Mouse (Mus musculus): ENCODE results near the gene Plcb1. TPM values are rescaled to one million over a fixed set of nuclear protein-coding genes. Genes with fewer than 3 reads are reported as not detected.

Gene Plcb1
- polyA plus RNA-seq, 1 experiment from 2014 or later: 10.9 TPM

DNA sequence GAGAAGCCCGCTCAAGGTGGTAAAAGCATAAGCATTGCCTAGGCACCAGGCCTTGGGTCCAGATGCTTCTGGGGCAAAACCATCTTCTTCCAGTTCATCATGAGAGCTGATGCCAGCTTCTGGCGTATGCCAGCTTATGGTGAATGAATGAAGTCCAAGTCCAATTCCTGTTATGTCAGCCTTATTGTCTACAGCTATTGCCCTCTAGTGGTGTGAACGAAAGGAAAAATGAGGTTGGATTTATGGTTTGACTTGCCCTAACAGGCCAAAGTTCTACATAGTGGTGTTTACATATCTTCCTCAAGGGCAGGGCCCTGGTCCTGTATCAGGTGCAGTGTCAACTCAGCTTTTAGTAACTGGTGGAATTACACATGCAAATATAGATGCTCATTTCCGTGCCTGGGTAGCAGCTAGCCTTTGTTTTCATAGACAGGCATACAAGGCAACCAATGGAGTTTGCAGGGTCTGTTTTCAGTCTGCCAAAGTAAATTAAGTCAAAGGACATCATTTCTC, 138.3 kb downstream of the Plcb1 start:
- no peak overlapping the region for H3K4me3 ChIP-seq (replicated peaks)
- no peak overlapping the region for H3K27ac ChIP-seq
- H3K4me2 ChIP-seq (replicated peaks): no peak overlapping the region
- no peaks in the 10 kb centered on the region for H3K9me3 ChIP-seq
- ATAC-seq: peak; percentile 66; the same call in 1 of the 2 replicates
- no peaks in the 10 kb centered on the region for H3K4me1 ChIP-seq (replicated peaks)
- WGBS: 87% methylated on average over 4 of the region's 4 CpGs
- H3K9ac ChIP-seq: no peak overlapping the region
- H3K27me3 ChIP-seq (replicated peaks): no peaks in the 10 kb centered on the region
- no peaks in the 10 kb centered on the region for H3K36me3 ChIP-seq

DNA sequence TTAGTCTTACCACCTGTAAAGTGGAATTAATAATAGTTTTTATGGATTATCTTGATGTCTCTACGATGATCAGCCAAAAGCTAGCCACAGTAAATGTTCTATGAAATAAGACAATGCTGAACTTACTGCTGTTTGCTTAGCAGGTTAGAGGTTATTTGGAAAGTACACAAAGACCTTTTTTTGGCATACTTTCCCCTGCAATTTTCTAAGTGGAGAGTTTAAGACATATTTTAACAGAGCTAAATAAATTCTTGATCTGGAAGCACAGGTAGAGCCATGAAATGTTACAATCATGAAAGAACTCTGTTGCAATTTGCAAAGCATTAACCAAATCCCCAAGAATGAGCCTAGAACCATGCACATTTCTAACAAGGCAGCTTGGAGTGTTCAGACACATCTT, 140.4 kb downstream of the Plcb1 start:
- 60% methylated on average over 1 of the region's 1 CpGs for WGBS
- ATAC-seq: no peak
- H3K4me1 ChIP-seq (replicated peaks): no peaks in the 10 kb centered on the region
- no peak overlapping the region for H3K4me2 ChIP-seq (replicated peaks)
- H3K27me3 ChIP-seq (replicated peaks): no peaks in the 10 kb centered on the region
- H3K27ac ChIP-seq: no peak overlapping the region
- H3K9ac ChIP-seq: no peak overlapping the region
- no peaks in the 10 kb centered on the region for H3K9me3 ChIP-seq
- no peaks in the 10 kb centered on the region for H3K36me3 ChIP-seq
- no peak overlapping the region for H3K4me3 ChIP-seq (replicated peaks)

DNA sequence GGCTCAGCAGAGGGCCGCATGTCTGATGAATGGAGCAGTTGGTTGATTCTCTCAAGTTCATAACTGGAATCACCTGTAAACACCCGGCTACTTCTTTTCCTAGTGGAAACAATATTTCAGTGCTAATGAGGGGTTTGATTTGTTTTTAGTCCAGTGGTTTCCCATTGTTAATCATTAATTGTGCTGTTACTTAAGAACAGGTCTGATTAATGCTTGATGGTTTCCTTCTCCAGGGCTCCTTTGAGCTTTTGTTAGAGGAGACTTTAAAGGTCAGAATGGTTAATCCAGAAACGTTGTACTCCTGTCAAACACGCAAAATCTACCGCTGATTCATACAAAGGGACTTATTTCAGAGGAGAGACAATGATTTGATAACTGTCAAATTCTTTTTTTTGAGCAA, 141.2 kb downstream of the Plcb1 start:
- no peak overlapping the region for H3K4me2 ChIP-seq (replicated peaks)
- 51% methylated on average over 5 of the region's 5 CpGs for WGBS

GRCm38 (mm10) chr2:134929452-134929851, 143.6 kb downstream of the Plcb1 start:
- Histone ChIP-seq H3K4me3 (replicated peaks) (no peak overlapping the region), H3K9me3 (no peaks in the 10 kb centered on the region), H3K4me1 (replicated peaks) (no peaks in the 10 kb centered on the region), H3K36me3 (no peaks in the 10 kb centered on the region), H3K4me2 (replicated peaks) (no peak overlapping the region), H3K27ac (no peak overlapping the region), H3K9ac (no peak overlapping the region), H3K27me3 (replicated peaks) (no peaks in the 10 kb centered on the region)
- no peak for ATAC-seq

More for the DNA sequence above, 141.2 kb downstream of the Plcb1 start:
- Histone ChIP-seq H3K27me3 (replicated peaks) (no peaks in the 10 kb centered on the region), H3K4me1 (replicated peaks) (no peaks in the 10 kb centered on the region), H3K9ac (no peak overlapping the region), H3K36me3 (no peaks in the 10 kb centered on the region), H3K27ac (no peak overlapping the region), H3K9me3 (no peaks in the 10 kb centered on the region), H3K4me3 (replicated peaks) (no peak overlapping the region)
- ATAC-seq: 0 out of 2 replicates have a peak, but pooled peaks have one; percentile 39

DNA sequence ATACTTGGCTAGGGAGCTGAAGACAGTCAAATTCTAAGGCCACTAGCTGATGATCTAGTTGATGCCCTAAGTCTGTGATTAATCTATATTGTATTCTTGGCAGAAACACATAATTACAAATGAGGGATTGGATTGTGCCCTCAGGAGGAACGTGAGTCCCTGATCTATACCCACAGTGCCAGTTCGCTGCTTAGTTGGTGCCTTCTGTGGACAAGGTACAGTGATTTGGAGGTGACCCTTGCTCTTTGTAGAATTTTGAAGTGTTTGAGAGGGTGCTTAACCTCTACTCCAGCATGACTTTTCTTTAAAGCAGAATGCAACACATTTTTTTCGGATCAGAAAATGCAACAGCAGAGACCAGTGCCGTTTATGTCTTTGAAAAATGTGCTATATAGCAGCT, 145.1 kb downstream of the Plcb1 start:
- no peak overlapping the region for H3K4me2 ChIP-seq (replicated peaks)
- H3K9me3 ChIP-seq: no peaks in the 10 kb centered on the region
- no peaks in the 10 kb centered on the region for H3K4me1 ChIP-seq (replicated peaks)
- H3K36me3 ChIP-seq: no peaks in the 10 kb centered on the region
- H3K9ac ChIP-seq: no peak overlapping the region
- WGBS: 64% methylated on average over 4 of the region's 4 CpGs
- no peak for ATAC-seq
- H3K27ac ChIP-seq: no peak overlapping the region
- no peak overlapping the region for H3K4me3 ChIP-seq (replicated peaks)
- H3K27me3 ChIP-seq (replicated peaks): no peaks in the 10 kb centered on the region

DNA sequence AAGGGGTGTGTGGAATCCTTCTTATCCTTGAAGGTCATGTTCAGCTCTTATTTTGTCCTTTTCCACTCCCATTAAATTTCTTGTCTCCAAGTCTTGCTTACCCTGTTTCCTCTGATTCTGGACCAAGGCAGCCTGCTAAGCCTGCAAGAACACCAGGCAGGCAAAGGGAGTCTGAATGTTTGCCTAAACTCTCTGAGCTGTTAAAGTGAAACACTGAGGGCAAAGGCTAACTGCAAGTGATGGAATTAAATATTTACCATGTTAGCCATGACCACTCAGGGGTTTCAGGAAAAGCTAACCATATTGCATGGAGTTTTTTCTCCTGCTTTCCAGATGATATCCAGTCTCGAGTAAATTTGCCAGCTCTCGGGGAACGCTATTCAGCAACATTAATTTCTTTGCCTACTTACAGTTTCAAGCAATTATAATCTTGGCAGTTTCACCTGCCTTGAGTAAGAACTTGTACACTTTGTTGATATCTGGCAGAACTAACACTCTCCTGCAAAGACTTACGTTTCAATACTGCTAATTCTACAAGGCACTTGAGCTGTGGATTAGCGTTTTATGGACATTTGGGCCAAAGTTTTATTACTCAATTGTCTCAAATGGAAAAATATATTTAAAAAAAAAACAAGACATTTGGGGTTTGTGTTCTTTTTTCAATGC, 146.0 kb downstream of the Plcb1 start:
- Histone ChIP-seq H3K27ac (no peak overlapping the region), H3K27me3 (replicated peaks) (no peaks in the 10 kb centered on the region), H3K9ac (no peak overlapping the region), H3K9me3 (no peaks in the 10 kb centered on the region), H3K36me3 (no peaks in the 10 kb centered on the region), H3K4me3 (replicated peaks) (no peak overlapping the region), H3K4me2 (replicated peaks) (no peak overlapping the region), H3K4me1 (replicated peaks) (no peaks in the 10 kb centered on the region)
- peak; percentile 67 for ATAC-seq
- WGBS: 35% methylated on average over 5 of the region's 5 CpGs

DNA sequence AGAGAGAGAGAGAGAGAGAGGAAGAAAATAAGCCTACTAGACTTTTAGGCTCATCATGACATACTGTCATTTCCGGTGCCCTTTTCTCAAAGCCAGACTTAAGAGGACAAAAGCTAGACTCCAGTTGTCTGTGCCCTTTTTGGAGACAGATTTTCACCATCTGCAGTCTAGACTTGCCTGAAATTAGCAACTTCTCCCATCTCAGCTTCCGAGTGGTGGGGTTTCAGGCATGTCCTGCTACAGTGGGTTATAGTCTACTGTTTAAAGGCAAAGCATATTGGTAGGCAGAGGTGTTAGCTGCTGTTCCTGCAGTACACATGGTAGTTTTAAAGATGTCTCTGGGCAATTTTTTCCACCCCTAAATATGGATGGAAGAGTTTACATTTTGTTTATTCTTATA, 149.6 kb downstream of the Plcb1 start:
- Histone ChIP-seq H3K4me3 (replicated peaks) (no peak overlapping the region), H3K27ac (no peak overlapping the region), H3K27me3 (replicated peaks) (no peaks in the 10 kb centered on the region), H3K9ac (no peak overlapping the region), H3K36me3 (no peaks in the 10 kb centered on the region), H3K9me3 (no peaks in the 10 kb centered on the region), H3K4me1 (replicated peaks) (no peaks in the 10 kb centered on the region), H3K4me2 (replicated peaks) (no peak overlapping the region)
- WGBS: 96% methylated on average over 2 of the region's 2 CpGs
- ATAC-seq: no peak

GRCm38 (mm10) chr2:134935970-134936649, 150.2 kb downstream of the Plcb1 start:
- no peaks in the 10 kb centered on the region for H3K27me3 ChIP-seq (replicated peaks)
- no peak overlapping the region for H3K27ac ChIP-seq
- ATAC-seq: no peak
- H3K9ac ChIP-seq: no peak overlapping the region
- no peaks in the 10 kb centered on the region for H3K36me3 ChIP-seq
- no peak overlapping the region for H3K4me2 ChIP-seq (replicated peaks)
- no peaks in the 10 kb centered on the region for H3K9me3 ChIP-seq
- H3K4me3 ChIP-seq (replicated peaks): no peak overlapping the region
- no peaks in the 10 kb centered on the region for H3K4me1 ChIP-seq (replicated peaks)
- WGBS: 83% methylated on average over 6 of the region's 6 CpGs

GRCm38 (mm10) chr2:134937666-134938065, 151.8 kb downstream of the Plcb1 start:
- Histone ChIP-seq H3K36me3 (no peaks in the 10 kb centered on the region), H3K27ac (no peak overlapping the region), H3K27me3 (replicated peaks) (no peaks in the 10 kb centered on the region), H3K4me1 (replicated peaks) (no peaks in the 10 kb centered on the region), H3K4me3 (replicated peaks) (no peak overlapping the region), H3K9me3 (no peaks in the 10 kb centered on the region), H3K9ac (no peak overlapping the region), H3K4me2 (replicated peaks) (no peak overlapping the region)
- ATAC-seq: no peak
- WGBS: 51% methylated on average over 1 of the region's 1 CpGs

GRCm38 (mm10) chr2:134942039-134942438, 156.2 kb downstream of the Plcb1 start:
- H3K4me1 ChIP-seq (replicated peaks): no peaks in the 10 kb centered on the region
- no peaks in the 10 kb centered on the region for H3K36me3 ChIP-seq
- no peak for ATAC-seq
- no peak overlapping the region for H3K4me3 ChIP-seq (replicated peaks)
- no peak overlapping the region for H3K27ac ChIP-seq
- H3K4me2 ChIP-seq (replicated peaks): no peak overlapping the region
- 70% methylated on average over 4 of the region's 4 CpGs for WGBS
- H3K9ac ChIP-seq: no peak overlapping the region
- no peaks in the 10 kb centered on the region for H3K27me3 ChIP-seq (replicated peaks)
- no peaks in the 10 kb centered on the region for H3K9me3 ChIP-seq

DNA sequence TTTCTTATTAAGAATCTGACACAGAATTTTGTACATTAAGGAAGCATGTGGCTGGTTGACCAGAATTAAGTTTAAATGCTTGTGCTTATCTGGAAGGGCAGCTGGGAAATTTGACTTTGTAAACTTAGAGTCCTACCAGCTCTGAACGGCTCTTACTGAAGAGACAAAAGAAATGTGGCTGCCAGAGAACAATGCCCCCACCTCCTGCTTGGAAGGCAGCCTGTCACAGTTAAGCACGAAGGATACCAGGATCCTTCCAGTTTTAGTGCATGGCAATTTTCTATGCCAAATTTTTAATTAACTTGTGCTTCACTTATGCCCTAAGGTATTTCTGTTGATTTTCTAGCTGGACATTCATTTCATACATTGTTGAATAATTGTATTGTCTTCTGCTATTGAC, 157.1 kb downstream of the Plcb1 start:
- Histone ChIP-seq H3K36me3 (no peaks in the 10 kb centered on the region), H3K27ac (no peak overlapping the region), H3K4me2 (replicated peaks) (no peak overlapping the region), H3K9ac (no peak overlapping the region), H3K27me3 (replicated peaks) (no peaks in the 10 kb centered on the region), H3K4me1 (replicated peaks) (no peaks in the 10 kb centered on the region), H3K9me3 (no peaks in the 10 kb centered on the region), H3K4me3 (replicated peaks) (no peak overlapping the region)
- ATAC-seq: no peak
- 34% methylated on average over 2 of the region's 2 CpGs for WGBS

DNA sequence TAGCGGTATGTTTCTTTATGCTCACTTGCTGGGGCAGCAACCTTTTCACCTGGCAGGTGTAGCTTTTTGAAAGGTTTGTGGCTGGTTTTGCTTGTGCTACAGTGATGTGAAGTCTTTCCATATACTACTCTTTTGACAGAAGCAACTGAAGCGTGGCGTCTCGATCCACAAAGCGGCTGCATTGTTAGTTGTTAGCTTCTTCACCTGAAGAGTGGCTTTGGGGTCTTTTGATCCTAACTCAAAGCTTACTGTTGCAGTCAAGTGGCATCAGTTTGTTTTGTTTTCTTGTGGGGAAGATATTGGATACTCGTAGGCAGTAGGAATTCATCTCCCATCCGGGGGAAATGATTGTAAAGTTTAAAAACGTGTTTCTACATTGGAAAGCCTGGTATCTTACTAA, 160.5 kb downstream of the Plcb1 start:
- H3K9ac ChIP-seq: no peak overlapping the region
- H3K4me2 ChIP-seq (replicated peaks): no peak overlapping the region
- no peaks in the 10 kb centered on the region for H3K36me3 ChIP-seq
- H3K9me3 ChIP-seq: no peaks in the 10 kb centered on the region
- WGBS: 86% methylated on average over 8 of the region's 8 CpGs
- no peak overlapping the region for H3K27ac ChIP-seq
- no peaks in the 10 kb centered on the region for H3K27me3 ChIP-seq (replicated peaks)
- no peak for ATAC-seq
- no peaks in the 10 kb centered on the region for H3K4me1 ChIP-seq (replicated peaks)
- H3K4me3 ChIP-seq (replicated peaks): no peak overlapping the region

DNA sequence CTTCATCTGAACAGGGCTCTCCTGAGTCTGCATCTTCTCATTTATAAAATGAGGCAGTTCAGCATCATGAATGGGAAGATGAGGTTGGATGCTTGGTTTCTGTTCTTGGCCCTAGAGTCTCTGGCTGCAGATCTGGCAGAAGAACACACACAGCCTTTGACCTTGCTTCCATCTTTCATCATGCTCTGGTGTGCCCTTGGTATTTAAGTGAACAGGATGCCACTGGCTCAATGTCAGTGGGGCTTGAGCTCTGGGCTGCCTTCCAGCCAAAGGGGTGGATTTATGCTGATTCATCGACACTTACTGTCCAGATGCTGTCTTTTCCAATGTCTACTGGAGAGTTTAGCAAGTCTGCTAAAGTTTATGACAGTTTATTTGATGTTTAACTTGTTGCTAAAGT, 161.0 kb downstream of the Plcb1 start:
- Histone ChIP-seq H3K4me1 (replicated peaks) (no peaks in the 10 kb centered on the region), H3K4me3 (replicated peaks) (no peak overlapping the region), H3K4me2 (replicated peaks) (no peak overlapping the region), H3K36me3 (no peaks in the 10 kb centered on the region), H3K27ac (no peak overlapping the region), H3K9me3 (no peaks in the 10 kb centered on the region), H3K9ac (no peak overlapping the region), H3K27me3 (replicated peaks) (no peaks in the 10 kb centered on the region)
- ATAC-seq: no peak
- WGBS: 46% methylated on average over 1 of the region's 1 CpGs

Measured in intestine, embryonic 15.5 days (tissue).